Mouse (Mus musculus): Measurements from ENCODE around the gene Hoxc8.

The Hoxc8 gene

GRCm38 (mm10) chr15:102990461-102991397 is at the start of gene Hoxc8:
TSS of gene Hoxc8 (plus strand) at chr15:102990607.
- DNase-seq (ENCODE audit: low spot score): no peak

GRCm38 (mm10) chr15:102942739-102943467 is 47.5 kb upstream of the Hoxc8 start:
- DNase-seq (ENCODE audit: low spot score): no peak

DNA sequence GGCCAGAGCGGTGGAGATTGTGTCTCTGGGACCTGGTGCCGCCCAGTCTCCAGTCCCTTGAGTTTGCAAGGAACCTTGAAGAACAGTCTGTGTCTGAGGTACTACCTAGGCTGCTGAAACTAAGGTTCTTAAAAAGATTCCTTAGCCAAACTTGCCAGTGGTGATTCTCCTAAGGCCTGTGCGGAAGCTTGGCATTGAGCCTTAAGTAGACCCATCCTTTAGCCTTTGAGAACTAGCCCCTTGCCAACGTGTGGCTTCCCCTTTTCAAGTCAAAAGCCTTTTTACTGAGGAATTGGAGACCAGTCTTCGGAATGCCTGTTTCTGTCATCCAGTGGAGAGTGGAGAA is 47.0 kb upstream of the Hoxc8 start:
- DNase-seq (ENCODE audit: low spot score): no peak

- no peak for DNase-seq (ENCODE audit: low spot score)
Measured at GRCm38 (mm10) chr15:102945185-102946077, 45.0 kb upstream of the Hoxc8 start.

DNA sequence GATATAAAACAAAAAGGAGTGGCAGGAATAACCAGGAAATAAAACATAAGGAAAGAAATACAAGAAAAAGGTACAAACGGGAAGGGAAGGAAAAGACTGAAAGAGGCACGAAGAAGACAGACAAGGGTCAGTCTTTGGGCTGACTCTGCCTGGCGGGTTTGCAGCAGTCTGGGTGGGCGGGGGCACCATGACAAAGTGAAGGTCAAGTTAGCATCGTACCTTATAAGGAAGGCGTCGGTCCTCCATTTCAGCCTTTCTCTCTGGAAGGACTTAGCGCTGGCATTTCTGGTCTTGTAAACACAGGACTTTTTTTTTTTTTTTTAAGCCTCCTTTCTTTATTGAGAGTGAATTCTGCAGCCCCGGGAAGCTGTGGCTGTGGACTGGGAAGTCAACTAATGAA is 43.1 kb upstream of the Hoxc8 start:
- no peak for DNase-seq (ENCODE audit: low spot score)

DNA sequence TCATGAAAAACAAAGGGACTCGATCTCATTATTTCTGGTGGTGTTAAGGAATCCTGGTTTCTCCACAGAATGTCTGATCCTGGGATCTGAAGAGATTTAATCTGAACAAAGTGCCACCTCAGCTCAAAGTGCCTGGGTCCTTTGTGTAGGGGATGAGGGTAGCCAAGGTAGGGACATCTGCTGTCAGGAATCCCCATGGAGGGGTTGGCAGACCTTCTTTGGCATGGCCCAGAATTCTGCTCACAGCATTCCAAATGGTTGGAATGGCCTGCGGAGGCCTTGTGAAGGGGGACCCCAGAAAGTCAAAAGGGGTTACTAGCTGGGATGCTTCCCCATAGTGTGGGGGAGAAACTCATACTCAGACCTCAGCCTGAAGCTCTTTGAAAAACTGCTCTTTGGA is 41.6 kb upstream of the Hoxc8 start:
- DNase-seq (ENCODE audit: low spot score): no peak

DNA sequence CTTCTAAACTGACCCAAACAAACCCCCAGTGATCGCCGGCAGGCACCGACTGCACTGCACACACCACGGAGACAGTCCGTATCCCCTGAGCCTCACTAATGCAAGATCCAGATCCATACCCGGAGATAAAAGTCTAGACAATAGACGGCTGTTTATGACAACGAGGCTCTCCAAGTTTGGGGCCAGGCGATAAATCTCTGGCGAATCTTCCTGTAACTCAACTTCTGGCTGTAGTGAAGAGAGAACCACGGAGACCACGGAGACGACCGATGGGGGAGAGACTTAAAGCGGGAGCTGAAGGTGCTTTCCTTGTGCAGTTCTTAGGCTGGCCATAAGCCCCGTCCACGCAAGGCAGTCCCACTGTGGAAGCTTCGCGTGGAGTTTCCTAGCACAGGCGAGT is 40.7 kb upstream of the Hoxc8 start:
- no peak for DNase-seq (ENCODE audit: low spot score)

- no peak for DNase-seq (ENCODE audit: low spot score)
Measured at GRCm38 (mm10) chr15:102950877-102951276, 39.5 kb upstream of the Hoxc8 start.

DNA sequence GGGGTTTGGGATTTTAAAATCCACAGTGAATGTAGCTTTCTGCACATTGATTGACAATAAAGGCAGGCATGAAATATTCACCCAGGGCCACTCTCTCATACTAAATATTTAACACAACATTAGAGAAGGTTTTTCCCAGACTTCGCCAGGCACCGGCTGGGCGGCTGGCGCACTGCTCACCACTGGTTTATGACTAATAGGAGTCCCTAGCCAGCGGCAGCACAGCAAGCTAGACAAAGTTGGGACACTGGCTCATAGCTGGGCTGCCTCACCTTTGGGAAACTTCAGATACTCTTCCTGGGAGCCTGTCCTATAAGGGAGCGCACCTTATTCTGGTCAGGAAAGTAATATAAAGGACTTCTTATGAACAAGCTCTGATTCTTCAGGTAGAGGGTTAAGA is 36.8 kb upstream of the Hoxc8 start:
- DNase-seq (ENCODE audit: low spot score): no peak

GRCm38 (mm10) chr15:102954192-102955006 is 36.0 kb upstream of the Hoxc8 start, which contains the start of gene Hoxc11:
TSS of gene Hoxc11 (plus strand) at chr15:102954427.
- no peak for DNase-seq (ENCODE audit: low spot score)

GRCm38 (mm10) chr15:102955007-102955382 is 35.4 kb upstream of the Hoxc8 start:
- no peak for DNase-seq (ENCODE audit: low spot score)

- DNase-seq (ENCODE audit: low spot score): no peak
Measured at GRCm38 (mm10) chr15:102955833-102956640, 34.4 kb upstream of the Hoxc8 start.

DNA sequence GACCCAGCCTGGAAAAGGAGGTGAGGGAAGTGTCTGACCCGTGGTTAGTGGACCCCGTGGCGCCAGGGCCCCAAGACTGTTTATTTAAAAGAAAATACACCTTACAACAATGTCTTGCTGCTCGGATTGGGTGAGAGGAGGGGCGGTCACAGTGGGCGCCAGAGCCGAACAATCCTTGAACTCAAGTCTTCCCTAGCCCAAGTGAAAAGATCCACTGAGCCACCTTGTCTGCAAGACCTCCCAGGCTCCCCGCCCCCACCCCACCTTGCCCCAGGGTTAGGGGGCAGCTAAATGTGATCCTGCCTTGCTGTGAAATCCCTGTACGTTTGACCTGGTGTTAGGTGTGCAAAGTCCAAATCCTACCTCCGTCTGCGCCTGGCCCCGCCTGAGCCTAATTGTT is 33.5 kb upstream of the Hoxc8 start:
- no peak for DNase-seq (ENCODE audit: low spot score)

GRCm38 (mm10) chr15:102959663-102960191 is 30.7 kb upstream of the Hoxc8 start:
- no peak for DNase-seq (ENCODE audit: low spot score)

GRCm38 (mm10) chr15:102961728-102962127 is 28.7 kb upstream of the Hoxc8 start:
- DNase-seq (ENCODE audit: low spot score): no peak

GRCm38 (mm10) chr15:102962492-102962891 is 27.9 kb upstream of the Hoxc8 start:
- DNase-seq (ENCODE audit: low spot score): no peak

DNA sequence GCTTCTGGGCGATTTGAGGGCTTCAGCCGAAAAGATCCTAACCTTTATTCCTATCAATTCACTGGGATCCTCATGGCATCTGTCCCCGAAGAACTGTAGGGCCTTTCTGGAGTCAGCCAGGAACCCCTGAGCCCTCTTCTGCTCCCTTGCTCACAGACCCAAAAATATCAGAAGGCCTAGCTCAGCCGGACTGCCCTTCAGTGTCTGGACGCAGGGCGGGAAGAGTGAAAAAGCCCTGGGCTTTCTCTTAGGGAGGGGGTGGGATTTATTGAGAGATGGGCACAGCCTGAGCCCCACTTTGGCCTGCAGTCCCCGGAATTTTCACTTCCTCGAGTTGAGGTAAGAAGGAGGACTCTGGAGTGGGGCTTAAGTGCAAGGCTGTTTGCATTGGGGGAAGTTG is 27.1 kb upstream of the Hoxc8 start:
- DNase-seq (ENCODE audit: low spot score): no peak

DNA sequence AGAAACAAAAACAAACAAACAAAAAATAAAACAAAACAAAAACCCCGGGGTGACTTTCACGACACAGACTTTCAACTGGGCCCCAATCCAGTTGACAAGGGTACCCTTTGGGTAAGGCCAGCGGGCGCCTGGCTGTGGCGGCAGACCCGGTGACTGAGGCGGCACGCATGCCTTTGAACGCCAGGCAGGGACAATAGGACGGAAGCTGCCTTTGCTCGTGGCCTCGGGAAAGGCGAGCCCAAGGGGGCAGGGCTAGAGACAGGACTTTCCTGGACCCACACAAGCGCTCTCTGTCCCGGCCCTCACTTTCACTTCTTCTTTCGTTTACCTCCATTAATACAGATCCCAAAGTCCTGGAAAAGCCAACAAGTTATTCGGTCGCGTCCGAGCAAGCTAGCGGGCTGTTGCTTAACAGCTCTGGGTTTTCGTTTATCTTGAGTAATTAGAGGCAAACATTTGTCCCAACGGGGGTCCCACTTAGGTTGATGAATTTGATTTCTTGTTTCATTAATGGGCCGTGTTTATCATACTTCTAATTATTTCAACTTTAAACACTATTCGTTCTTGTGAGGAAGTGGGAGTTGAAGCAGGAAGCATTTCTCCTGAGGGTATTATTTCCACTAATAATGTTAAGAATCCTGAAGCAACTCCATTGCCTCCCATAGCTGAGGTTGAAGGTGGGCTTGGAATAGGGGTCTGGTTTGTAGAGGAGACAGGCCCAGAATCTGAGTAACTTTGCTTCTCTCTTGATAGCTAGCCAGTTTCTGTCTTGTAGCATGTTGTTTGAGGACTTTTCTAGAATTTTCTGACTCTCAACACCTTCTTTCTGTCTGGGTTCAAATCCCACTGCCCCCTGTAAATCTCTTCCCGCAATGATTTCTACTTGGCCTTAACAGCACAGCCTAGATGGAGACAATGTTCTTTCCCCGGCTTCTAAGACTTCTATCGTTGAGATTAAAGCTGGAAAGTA is 26.5 kb upstream of the Hoxc8 start:
- DNase-seq (ENCODE audit: low spot score): no peak

Measured in c-Kit-positive CD71-positive TER-119-positive erythroid progenitor cells, embryonic 14.5 days (primary cell).